Comparison of ENCODE assay signal across 11 mouse cellular contexts in genomic region chr2:50943180-50943579, GRCm38 (mm10).
DNase-seq lines count a peak whose midpoint lies in the region; ATAC-seq and TF ChIP-seq lines count a peak whose summit lies in the region.
"Had no signal": no experiment of that assay in that cellular context is flagged by ENCODE, and none has a peak within 500 bp of the region (broad histone marks: within the 10 kb centered on the region; RNA-seq: fewer than 3 reads in every experiment).

No protein-coding gene starts in this region.

- peak; percentile 67 for DNase-seq in kidney, postnatal 0 days (ENCODE audit: low spot score)
- DNase-seq in kidney, postnatal 14 days = no peak
- DNase-seq in heart, postnatal 4 days = peak; percentile 31
- DNase-seq in mesoderm, embryonic 11.5 days (ENCODE audit: low read depth, low spot score) = peak; percentile 8
- DNase-seq in left cerebral cortex, postnatal 4 days = no peak
- no peak for DNase-seq in yolk sac, embryonic 10.5 days (ENCODE audit: low spot score)
- DNase-seq in ovary, postnatal 10 days (ENCODE audit: low spot score) = no peak
- DNase-seq: cerebellum, adult 8-10 months had no signal

- H3K27ac ChIP-seq in kidney, postnatal 0 days = no peak overlapping the region
- peak overlapping the region; percentile 69 for H3K27ac ChIP-seq in embryonic facial prominence, embryonic 15.5 days (replicated peaks)
- H3K27ac ChIP-seq: heart, embryonic 15.5 days; macrophage had no signal

- H3K27me3 ChIP-seq in kidney, postnatal 0 days (ENCODE audit: insufficient read depth, low read length) = no peaks in the 10 kb centered on the region
- H3K27me3 ChIP-seq in embryonic facial prominence, embryonic 15.5 days = no peaks in the 10 kb centered on the region
- H3K27me3 ChIP-seq: heart, embryonic 15.5 days had no signal

- ATAC-seq in kidney, postnatal 0 days (replicated peaks; ENCODE audit: low FRiP score, low read depth) = no peak
- no peak for ATAC-seq in embryonic facial prominence, embryonic 15.5 days (ENCODE audit: insufficient number of reproducible peaks, low FRiP score, low TSS enrichment, low read depth)

- no peak for TF ChIP-seq CTCF in kidney, postnatal 0 days (IDR thresholded peaks at IDR 0.05; ENCODE audit: low read depth)

- H3K9ac ChIP-seq in kidney, postnatal 0 days (ENCODE audit: low read depth, low read length) = no peak overlapping the region
- no peak overlapping the region for H3K9ac ChIP-seq in embryonic facial prominence, embryonic 15.5 days
- H3K9ac ChIP-seq: heart, embryonic 15.5 days had no signal

- 0 out of 2 replicates have a peak overlapping the region, but pooled peaks have one; percentile 9 for H3K4me3 ChIP-seq in kidney, postnatal 0 days (replicated peaks; ENCODE audit: low read depth, low read length)
- H3K4me3 ChIP-seq in embryonic facial prominence, embryonic 15.5 days (replicated peaks) = peak overlapping the region; percentile 19; the same call in 1 of the 2 replicates
- H3K4me3 ChIP-seq: heart, embryonic 15.5 days had no signal

- WGBS in kidney, postnatal 0 days = 46% methylated on average over 15 of the region's 15 CpGs
- WGBS in embryonic facial prominence, embryonic 15.5 days = 29% methylated on average over 15 of the region's 15 CpGs

- H3K4me1 ChIP-seq in kidney, postnatal 0 days (replicated peaks; ENCODE audit: insufficient read depth, low read length) = 0 out of 2 replicates have a peak, but pooled peaks cover 4% of the 10 kb centered on the region
- peaks cover 16% of the 10 kb centered on the region for H3K4me1 ChIP-seq in embryonic facial prominence, embryonic 15.5 days
- H3K4me1 ChIP-seq: heart, embryonic 15.5 days had no signal

- H3K9me3 ChIP-seq in kidney, postnatal 0 days (replicated peaks; ENCODE audit: low read length) = no peaks in the 10 kb centered on the region
- no peaks in the 10 kb centered on the region for H3K9me3 ChIP-seq in embryonic facial prominence, embryonic 15.5 days (replicated peaks)
- H3K9me3 ChIP-seq: heart, embryonic 15.5 days had no signal

- H3K4me2 ChIP-seq in kidney, postnatal 0 days (ENCODE audit: low read length) = peak overlapping the region; percentile 25; the same call in 1 of the 2 replicates
- H3K4me2 ChIP-seq in embryonic facial prominence, embryonic 15.5 days (replicated peaks) = peak overlapping the region; percentile 33
- H3K4me2 ChIP-seq: heart, embryonic 15.5 days had no signal

- no peaks in the 10 kb centered on the region for H3K36me3 ChIP-seq in kidney, postnatal 0 days (ENCODE audit: insufficient read depth, low read length)
- no peaks in the 10 kb centered on the region for H3K36me3 ChIP-seq in embryonic facial prominence, embryonic 15.5 days
- H3K36me3 ChIP-seq: heart, embryonic 15.5 days had no signal

- intact Hi-C loops in left cerebral cortex, postnatal 4 days (cut with DNase I) = no loop called here

Comparison
In these comparisons a context has a peak if more than half of its experiments do, and no peak if none do; other contexts are left out.
1. DNase-seq: peak in kidney, postnatal 0 days (single experiment), heart, postnatal 4 days (single experiment) and mesoderm, embryonic 11.5 days (single experiment); none in kidney, postnatal 14 days (single experiment), left cerebral cortex, postnatal 4 days (single experiment), yolk sac, embryonic 10.5 days (single experiment) and ovary, postnatal 10 days (single experiment).